Mouse (Mus musculus) CH12.LX (cell line): ENCODE results near the gene Cryl1.

Experiments used
- CTCF ChIP-seq, 2 experiments: IDR thresholded peaks in 1 of 2; conservative IDR thresholded peaks in 1 of 2; 2 replicates each; pipeline ENCODE4 v1.5.1; 2011 to 2012; ENCODE audit warnings: low read depth in 2 of 2, low read length in 2 of 2, improper control_type of control experiment in 1 of 2, inconsistent platforms in 1 of 2, mild to moderate bottlenecking in 1 of 2, moderate library complexity in 1 of 2
- ELF1 ChIP-seq: IDR thresholded peaks from 2 replicates; pipeline ENCODE4 v1.6.1; 2014; ENCODE audit warnings: low read depth, mild to moderate bottlenecking, inconsistent platforms, low read length, improper control_type of control experiment
- POLR2A ChIP-seq: IDR thresholded peaks from 2 replicates; pipeline ENCODE4 v1.6.1; 2011; ENCODE audit warnings: low read depth, mild to moderate bottlenecking, improper control_type of control experiment, low read length
- SMC3 ChIP-seq: IDR thresholded peaks from 2 replicates; pipeline ENCODE4 v1.6.1; 2011; ENCODE audit warnings: low read depth, low read length, improper control_type of control experiment
- UBTF ChIP-seq: IDR thresholded peaks from 2 replicates; pipeline ENCODE4 v1.6.1; 2012; ENCODE audit warnings: low read depth, mild to moderate bottlenecking, inconsistent platforms, low read length, improper control_type of control experiment, moderate library complexity
- ZMIZ1 ChIP-seq: IDR thresholded peaks from 2 replicates; pipeline ENCODE4 v1.6.1; 2012; ENCODE audit warnings: low read depth, mild to moderate bottlenecking, inconsistent platforms, low read length, improper control_type of control experiment

DNA sequence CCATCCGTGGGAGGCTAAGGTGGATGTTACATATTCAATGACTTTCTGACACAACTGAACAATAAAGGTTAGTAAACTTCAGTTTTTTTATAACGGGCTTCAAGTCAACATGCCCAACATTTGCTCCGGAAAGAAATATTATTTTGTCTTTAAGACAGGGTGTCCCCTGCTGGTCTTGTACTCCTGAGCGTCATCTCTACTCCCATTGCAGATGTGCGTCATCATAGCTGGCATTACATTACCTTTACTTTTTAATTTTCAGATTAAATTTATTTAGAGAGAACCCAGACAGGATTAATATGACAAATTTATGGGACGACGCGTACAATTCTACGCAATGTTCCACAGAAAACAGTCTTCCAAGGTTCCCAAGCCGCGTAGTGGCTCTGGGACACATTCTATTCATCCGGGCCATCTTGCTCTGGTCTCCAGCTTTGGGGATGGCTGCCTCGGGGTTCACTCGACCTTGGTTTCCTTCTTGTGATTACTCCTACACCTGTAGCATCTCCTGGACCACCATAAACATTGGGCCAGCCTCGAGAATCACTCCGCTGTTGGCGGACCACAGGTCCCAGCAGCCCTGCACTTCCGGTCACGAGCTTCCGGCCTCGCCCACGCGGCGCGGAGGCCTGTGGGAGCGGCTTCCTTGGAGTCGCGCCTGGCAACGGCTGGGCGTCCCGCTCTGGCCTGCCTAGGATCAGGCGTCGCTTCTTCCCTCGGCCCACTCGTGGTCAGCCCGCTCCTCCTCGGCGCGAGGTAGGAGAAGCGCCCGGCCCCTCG, 25.3 kb upstream of the Cryl1 start, which contains the start of gene Ift88:
- TF ChIP-seq ELF1: peak; percentile 92
- no peak for TF ChIP-seq SMC3
- no peak for TF ChIP-seq UBTF
- TF ChIP-seq POLR2A: peak; percentile 90
- TF ChIP-seq CTCF (conservative IDR thresholded peaks at IDR 0.05 in 1 of 2, IDR thresholded peaks at IDR 0.05 in 1 of 2; ENCODE audit: low read depth in 2 of 2, low read length in 2 of 2): peak in 1 of 2 experiments; percentile 28; a peak in 2 of 4 replicates
- TF ChIP-seq ZMIZ1: peak; percentile 84
